Mouse (Mus musculus) testis, adult 2 months (tissue): ENCODE data around the gene Pdha1. TPM values are rescaled to one million over a fixed set of nuclear protein-coding genes. Genes with fewer than 3 reads are reported as not detected.

Experiments used
- H3K27ac ChIP-seq: fragments of 200-500 bp; 2 replicates; pipeline ENCODE4 v1.5.1; 2012; ENCODE audit warnings: low read depth, low read length; ENCODE audit not compliant: control insufficient read depth, insufficient read depth
- H3K27me3 ChIP-seq: fragments of 200-500 bp; 2 replicates; pipeline ENCODE4 v1.6.1; 2012; ENCODE audit warnings: mild to moderate bottlenecking, low read length, moderate library complexity; ENCODE audit not compliant: control insufficient read depth, insufficient read depth
- H3K36me3 ChIP-seq: fragments of 200-500 bp; 2 replicates; pipeline ENCODE4 v1.6.1; 2012; ENCODE audit warnings: mild to moderate bottlenecking, low read length; ENCODE audit not compliant: control insufficient read depth, insufficient read depth
- H3K4me1 ChIP-seq: fragments of 200-500 bp; 2 replicates; pipeline ENCODE4 v1.6.1; 2012; ENCODE audit warnings: low read length; ENCODE audit not compliant: control insufficient read depth, insufficient read depth
- H3K4me3 ChIP-seq: fragments of 200-500 bp; 2 replicates; pipeline ENCODE4 v1.5.1; 2012; ENCODE audit warnings: low read depth, mild to moderate bottlenecking, low read length, moderate library complexity, mixed read lengths; ENCODE audit not compliant: control insufficient read depth
- CTCF ChIP-seq: fragments of 200-500 bp; IDR thresholded peaks from 2 replicates; pipeline ENCODE4 v1.5.1; 2012; ENCODE audit warnings: low read depth, mild to moderate bottlenecking, inconsistent platforms, low read length, moderate library complexity; ENCODE audit not compliant: control insufficient read depth, insufficient read depth, insufficient replicate concordance
- POLR2A ChIP-seq: fragments of 200-500 bp; IDR thresholded peaks from 2 replicates; pipeline ENCODE4 v1.6.1; 2012; ENCODE audit warnings: low read depth, mild to moderate bottlenecking, inconsistent platforms, low read length, moderate library complexity; ENCODE audit not compliant: control insufficient read depth
- polyA plus RNA-seq: library from polyadenylated mRNA; depleted of rRNA; stranded (reverse); fragments of >200 nt; gene quantifications from 2 replicates; pipeline ENCODE4 v1.2.3, GENCODE M21; 2012; rRNA removed

The Pdha1 gene
- polyA plus RNA-seq, 1 experiment = 3.3 TPM

- H3K27me3 ChIP-seq = no peaks in the 10 kb centered on the region
- no peak overlapping the region for H3K4me3 ChIP-seq
- no peaks in the 10 kb centered on the region for H3K36me3 ChIP-seq
- H3K4me1 ChIP-seq = no peaks in the 10 kb centered on the region
- no peak overlapping the region for H3K27ac ChIP-seq
- TF ChIP-seq CTCF (no peak), POLR2A (no peak)
These were observed 30.4 kb downstream of the Pdha1 start for GRCm38 (mm10) chrX:160107817-160108216.

- Histone ChIP-seq H3K27ac (no peak overlapping the region), H3K36me3 (no peaks in the 10 kb centered on the region), H3K4me1 (no peaks in the 10 kb centered on the region), H3K4me3 (no peak overlapping the region), H3K27me3 (no peaks in the 10 kb centered on the region)
- no peak for TF ChIP-seq CTCF
- TF ChIP-seq POLR2A = no peak
These were observed 46.2 kb downstream of the Pdha1 start for GRCm38 (mm10) chrX:160091973-160092372.

Other genes with a start within 250 kb of the Pdha1 start
- gene Map3k15, start 150.0 kb downstream of the Pdha1 start, polyA plus RNA-seq = 0.70 and 0.84 TPM in 2 replicates